Mouse (Mus musculus): Measurements from ENCODE around the gene Zfp971. TPM values are rescaled to one million over a fixed set of nuclear protein-coding genes. Genes with fewer than 3 reads are reported as not detected.
A peak's percentile ranks its signal among the peaks of the same experiment; 100 is the strongest.
"Not testable (repeated sequence)": the region's sequence is repeated elsewhere in the genome, so short reads cannot be mapped to it uniquely, and the experiment has no call there.

Zfp971 gene
- total RNA-seq (2012; rRNA removed): 25.7 and 27.2 TPM in 2 replicates

GRCm38 (mm10) chr2:178023011-178023611, at the start of gene Zfp971:
Gene Zfp971, plus strand, starts transcription at chr2:178023284.
- H3K9me3 ChIP-seq (ENCODE audit: control insufficient read depth, insufficient read depth, low read depth, low read length); H3K36me3 ChIP-seq (ENCODE audit: control insufficient read depth, insufficient read depth, low read length, poor library complexity, severe bottlenecking); DNase-seq (ENCODE audit: low read depth, low spot score); H3K4me1 ChIP-seq (ENCODE audit: control insufficient read depth in 2 of 2, insufficient read depth in 2 of 2, low read length in 2 of 2, poor library complexity in 1 of 2); H3K27ac ChIP-seq (ENCODE audit: insufficient read depth, low read depth, low read length, poor library complexity, severe bottlenecking); in situ Hi-C loops (cut with MboI; ENCODE audit: low sequenced_read_pairs in 2 of 2, unreplicated experiment in 2 of 2): not testable (repeated sequence)
- Histone ChIP-seq H3K9ac (ENCODE audit: insufficient read depth, low read depth, low read length, poor library complexity, severe bottlenecking) (peak within 1 kb of the TSS; percentile 46), H3K4me3 (ENCODE audit: insufficient read depth in 1 of 2, low read depth in 1 of 2, low read length in 2 of 2, poor library complexity in 1 of 2, severe bottlenecking in 1 of 2) (peak within 1 kb of the TSS; percentile 70 to 88)
- TF ChIP-seq CHD2 (IDR thresholded peaks at IDR 0.05; ENCODE audit: low read depth, low read length): peak; percentile 30; the same call in 1 of the 2 replicates

- H3K4me1 ChIP-seq (ENCODE audit: control insufficient read depth in 2 of 2, insufficient read depth in 2 of 2, low read length in 2 of 2, poor library complexity in 1 of 2); H3K9me3 ChIP-seq (ENCODE audit: control insufficient read depth, insufficient read depth, low read depth, low read length); in situ Hi-C loops (cut with MboI; ENCODE audit: low sequenced_read_pairs in 2 of 2, unreplicated experiment in 2 of 2); DNase-seq (ENCODE audit: low read depth, low spot score); H3K36me3 ChIP-seq (ENCODE audit: control insufficient read depth, insufficient read depth, low read length, poor library complexity, severe bottlenecking); H3K9ac ChIP-seq (ENCODE audit: insufficient read depth, low read depth, low read length, poor library complexity, severe bottlenecking); H3K27ac ChIP-seq (ENCODE audit: insufficient read depth, low read depth, low read length, poor library complexity, severe bottlenecking); H3K4me3 ChIP-seq (ENCODE audit: insufficient read depth in 1 of 2, low read depth in 1 of 2, low read length in 2 of 2, poor library complexity in 1 of 2, severe bottlenecking in 1 of 2): not testable (repeated sequence)
Observed at GRCm38 (mm10) chr2:177974814-177975213, 48.3 kb upstream of the Zfp971 start.

- DNase-seq (ENCODE audit: low read depth, low spot score); H3K9me3 ChIP-seq (ENCODE audit: control insufficient read depth, insufficient read depth, low read depth, low read length); H3K27ac ChIP-seq (ENCODE audit: insufficient read depth, low read depth, low read length, poor library complexity, severe bottlenecking); H3K4me1 ChIP-seq (ENCODE audit: control insufficient read depth in 2 of 2, insufficient read depth in 2 of 2, low read length in 2 of 2, poor library complexity in 1 of 2); H3K9ac ChIP-seq (ENCODE audit: insufficient read depth, low read depth, low read length, poor library complexity, severe bottlenecking); H3K4me3 ChIP-seq (ENCODE audit: insufficient read depth in 1 of 2, low read depth in 1 of 2, low read length in 2 of 2, poor library complexity in 1 of 2, severe bottlenecking in 1 of 2); in situ Hi-C loops (cut with MboI; ENCODE audit: low sequenced_read_pairs in 2 of 2, unreplicated experiment in 2 of 2); H3K36me3 ChIP-seq (ENCODE audit: control insufficient read depth, insufficient read depth, low read length, poor library complexity, severe bottlenecking): not testable (repeated sequence)
Observed at GRCm38 (mm10) chr2:178019486-178019885, 3.6 kb upstream of the Zfp971 start.

GRCm38 (mm10) chr2:178020773-178021172, 2.3 kb upstream of the Zfp971 start:
- H3K9ac ChIP-seq (ENCODE audit: insufficient read depth, low read depth, low read length, poor library complexity, severe bottlenecking); H3K4me3 ChIP-seq (ENCODE audit: insufficient read depth in 1 of 2, low read depth in 1 of 2, low read length in 2 of 2, poor library complexity in 1 of 2, severe bottlenecking in 1 of 2); H3K36me3 ChIP-seq (ENCODE audit: control insufficient read depth, insufficient read depth, low read length, poor library complexity, severe bottlenecking); H3K27ac ChIP-seq (ENCODE audit: insufficient read depth, low read depth, low read length, poor library complexity, severe bottlenecking); H3K9me3 ChIP-seq (ENCODE audit: control insufficient read depth, insufficient read depth, low read depth, low read length); H3K4me1 ChIP-seq (ENCODE audit: control insufficient read depth in 2 of 2, insufficient read depth in 2 of 2, low read length in 2 of 2, poor library complexity in 1 of 2); in situ Hi-C loops (cut with MboI; ENCODE audit: low sequenced_read_pairs in 2 of 2, unreplicated experiment in 2 of 2); DNase-seq (ENCODE audit: low read depth, low spot score): not testable (repeated sequence)

- H3K27ac ChIP-seq (ENCODE audit: insufficient read depth, low read depth, low read length, poor library complexity, severe bottlenecking); H3K4me1 ChIP-seq (ENCODE audit: control insufficient read depth in 2 of 2, insufficient read depth in 2 of 2, low read length in 2 of 2, poor library complexity in 1 of 2); DNase-seq (ENCODE audit: low read depth, low spot score); in situ Hi-C loops (cut with MboI; ENCODE audit: low sequenced_read_pairs in 2 of 2, unreplicated experiment in 2 of 2); H3K9me3 ChIP-seq (ENCODE audit: control insufficient read depth, insufficient read depth, low read depth, low read length); H3K36me3 ChIP-seq (ENCODE audit: control insufficient read depth, insufficient read depth, low read length, poor library complexity, severe bottlenecking): not testable (repeated sequence)
- Histone ChIP-seq H3K9ac (ENCODE audit: insufficient read depth, low read depth, low read length, poor library complexity, severe bottlenecking) (peak overlapping the region; percentile 46), H3K4me3 (ENCODE audit: insufficient read depth in 1 of 2, low read depth in 1 of 2, low read length in 2 of 2, poor library complexity in 1 of 2, severe bottlenecking in 1 of 2) (peak overlapping the region; percentile 70 to 88)
Observed at GRCm38 (mm10) chr2:178023861-178024260, 777 bp downstream of the Zfp971 start.

GRCm38 (mm10) chr2:178027601-178028000, 4.5 kb downstream of the Zfp971 start:
- H3K4me1 ChIP-seq (ENCODE audit: control insufficient read depth in 2 of 2, insufficient read depth in 2 of 2, low read length in 2 of 2, poor library complexity in 1 of 2); in situ Hi-C loops (cut with MboI; ENCODE audit: low sequenced_read_pairs in 2 of 2, unreplicated experiment in 2 of 2); H3K9me3 ChIP-seq (ENCODE audit: control insufficient read depth, insufficient read depth, low read depth, low read length); DNase-seq (ENCODE audit: low read depth, low spot score); H3K36me3 ChIP-seq (ENCODE audit: control insufficient read depth, insufficient read depth, low read length, poor library complexity, severe bottlenecking); H3K27ac ChIP-seq (ENCODE audit: insufficient read depth, low read depth, low read length, poor library complexity, severe bottlenecking); H3K9ac ChIP-seq (ENCODE audit: insufficient read depth, low read depth, low read length, poor library complexity, severe bottlenecking); H3K4me3 ChIP-seq (ENCODE audit: insufficient read depth in 1 of 2, low read depth in 1 of 2, low read length in 2 of 2, poor library complexity in 1 of 2, severe bottlenecking in 1 of 2): not testable (repeated sequence)
